Mouse (Mus musculus) lung, embryonic 14.5 days (tissue): ENCODE measurements around the gene Emg1. TPM values are rescaled to one million over a fixed set of nuclear protein-coding genes. Genes with fewer than 3 reads are reported as not detected.

Experiments
- ATAC-seq: fragments of 200-750 bp; cut with Nextera tagmentation; 2 replicates; pipeline ENCODE4 v1.8.0; 2017; ENCODE audit warnings: mild to moderate bottlenecking, moderate TSS enrichment, moderate library complexity; ENCODE audit not compliant: insufficient read depth
- DNase-seq: peaks from one replicate; pipeline ENCODE4 v3.0.0-alpha.2; 2015
- H3K27ac ChIP-seq: fragments of 300-500 bp; sonication (generic); 2 replicates; pipeline ENCODE4 v1.5.1; 2014; ENCODE audit warnings: low read depth, mild to moderate bottlenecking, moderate library complexity
- H3K27me3 ChIP-seq: fragments of 300-500 bp; sonication (generic); 2 replicates; pipeline ENCODE4 v1.6.1; 2014; ENCODE audit warnings: low read length, control low read depth; ENCODE audit not compliant: insufficient read depth
- H3K36me3 ChIP-seq: fragments of 300-500 bp; sonication (generic); 2 replicates; pipeline ENCODE4 v1.6.1; 2014; ENCODE audit warnings: control low read depth; ENCODE audit not compliant: insufficient read depth
- H3K4me1 ChIP-seq: fragments of 300-500 bp; sonication (generic); 2 replicates; pipeline ENCODE4 v1.6.1; 2014; ENCODE audit warnings: antibody characterized with exemption, control low read depth; ENCODE audit not compliant: insufficient read depth
- H3K4me2 ChIP-seq: fragments of 300-500 bp; sonication (generic); 2 replicates; pipeline ENCODE4 v1.6.1; 2014; ENCODE audit warnings: mild to moderate bottlenecking
- H3K4me3 ChIP-seq: fragments of 300-500 bp; sonication (generic); 2 replicates; pipeline ENCODE4 v1.5.1; 2014; ENCODE audit warnings: low read depth, low read length
- H3K9ac ChIP-seq: fragments of 300-500 bp; sonication (generic); 2 replicates; pipeline ENCODE4 v1.6.1; 2014
- H3K9me3 ChIP-seq: fragments of 300-500 bp; sonication (generic); 2 replicates; pipeline ENCODE4 v1.6.1; 2016; ENCODE audit warnings: low read depth, low read length, control low read depth
- CTCF ChIP-seq: IDR thresholded peaks from 2 replicates; pipeline ENCODE4 v1.5.1; 2016; ENCODE audit warnings: antibody characterized with exemption, low read depth
- WGBS: fragments of 180-500 bp; shearing (Covaris S2); extraction: QIAGEN DNeasy Blood & Tissue Kit; methylation state at CpG from one replicate; pipeline ENCODE4 v1.1.7; 2014; 5-methylcytosine and 5-hydroxymethylcytosine counted together
- polyA plus RNA-seq: library from polyadenylated mRNA; unstranded; fragments of >200 nt; fragmentation: Nextera tagmentation; extraction: Ambion mirVana; gene quantifications from 2 replicates; pipeline ENCODE4 v1.2.1, GENCODE M21; 2014

Gene Emg1
- polyA plus RNA-seq, 1 experiment from 2014 or later: 228 TPM

DNA sequence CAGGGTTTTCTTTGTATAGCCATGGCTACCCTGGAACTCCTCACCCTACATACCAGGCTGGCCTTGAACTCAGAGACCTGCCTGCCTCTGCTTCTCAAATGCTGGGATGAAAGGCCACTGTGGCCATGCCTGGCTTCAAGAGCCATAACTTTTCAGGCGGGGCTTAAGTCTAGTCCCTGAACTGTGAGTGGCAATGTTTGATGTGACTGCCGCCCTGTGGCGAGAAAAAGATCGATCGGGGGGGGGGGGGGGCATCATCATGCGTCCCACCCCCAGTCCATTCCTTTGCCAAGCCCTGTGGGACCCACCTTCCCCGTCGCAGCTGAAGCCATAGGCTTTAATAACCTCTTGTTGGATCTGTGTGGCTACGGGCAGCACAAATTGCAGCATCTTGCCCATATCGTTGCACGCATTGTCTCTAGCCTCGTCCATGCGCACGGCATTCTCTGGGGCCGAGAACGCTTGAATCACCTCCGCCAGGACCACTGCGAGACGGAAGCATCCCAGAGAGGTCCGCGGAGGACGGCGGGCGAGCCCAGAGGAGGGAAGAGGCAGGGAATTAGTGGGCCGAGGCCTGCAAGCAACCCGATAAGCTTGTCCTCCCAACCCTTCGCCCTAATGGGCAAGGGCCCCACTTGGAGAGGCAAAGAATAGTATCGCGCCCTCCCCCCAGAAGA, 28.4 kb upstream of the Emg1 start:
- H3K27me3 ChIP-seq: no peaks in the 10 kb centered on the region
- ATAC-seq (peak; percentile 1), DNase-seq (peak; percentile 77)
- under 1% methylated on average over 29 of the region's 29 CpGs for WGBS
- H3K36me3 ChIP-seq: peaks cover 28% of the 10 kb centered on the region
- peak overlapping the region; percentile 100 for H3K27ac ChIP-seq
- peaks cover 11% of the 10 kb centered on the region; the same call in 1 of the 2 replicates for H3K4me1 ChIP-seq
- H3K9ac ChIP-seq: peak overlapping the region; percentile 83
- peak; percentile 66 for TF ChIP-seq CTCF
- H3K4me2 ChIP-seq: peak overlapping the region; percentile 87
- H3K4me3 ChIP-seq: peak overlapping the region; percentile 67
- no peaks in the 10 kb centered on the region for H3K9me3 ChIP-seq

GRCm38 (mm10) chr6:124739231-124739796, 27.3 kb upstream of the Emg1 start:
- Histone ChIP-seq H3K4me3 (no peak overlapping the region), H3K36me3 (peaks cover 17% of the 10 kb centered on the region), H3K27me3 (no peaks in the 10 kb centered on the region), H3K27ac (peak overlapping the region; percentile 100), H3K4me2 (peak overlapping the region; percentile 87), H3K4me1 (peaks cover 11% of the 10 kb centered on the region; the same call in 1 of the 2 replicates), H3K9me3 (no peaks in the 10 kb centered on the region), H3K9ac (no peak overlapping the region)
- ATAC-seq (no peak), DNase-seq (no peak)
- WGBS: 80% methylated on average over 10 of the region's 10 CpGs
- TF ChIP-seq CTCF: no peak

DNA sequence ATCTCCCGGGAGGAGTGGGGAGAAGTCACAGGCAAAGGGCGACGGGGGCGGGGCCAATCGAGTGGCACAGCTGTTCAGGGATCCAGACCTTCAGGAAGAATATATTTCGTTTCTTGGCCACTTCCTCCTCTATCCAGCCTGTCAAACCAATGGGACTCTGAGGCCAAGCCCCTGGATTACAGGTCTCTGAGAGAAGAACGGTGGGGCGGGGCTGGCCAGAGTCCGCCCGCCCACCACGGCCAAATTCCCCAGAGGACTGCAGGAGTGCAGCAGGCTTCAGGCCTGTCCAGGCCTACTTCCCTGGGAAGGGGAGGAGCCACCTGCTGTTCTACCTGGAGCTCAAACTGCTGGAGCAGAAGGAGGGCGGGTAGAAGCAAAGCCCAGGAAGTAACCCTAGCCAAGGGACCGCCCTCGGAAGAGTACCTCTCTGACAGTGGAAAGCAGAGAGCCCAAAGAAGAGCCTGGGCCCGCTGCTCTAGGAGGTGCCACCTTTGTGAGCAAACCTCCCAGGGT, 26.6 kb upstream of the Emg1 start, which contains the start of gene Ptpn6:
Gene Ptpn6, minus strand, starts transcription at position 204 of the 513 bp plus-strand sequence.
- Histone ChIP-seq H3K4me1 (peaks cover 11% of the 10 kb centered on the region; the same call in 1 of the 2 replicates), H3K4me3 (no peak within 1 kb of the TSS), H3K36me3 (peaks cover 10% of the 10 kb centered on the region), H3K9me3 (no peaks in the 10 kb centered on the region), H3K9ac (no peak within 1 kb of the TSS), H3K27ac (peak within 1 kb of the TSS; percentile 100; the same call in 1 of the 2 replicates), H3K4me2 (peak within 1 kb of the TSS; percentile 87), H3K27me3 (no peaks in the 10 kb centered on the region)
- WGBS: 25% methylated on average over 15 of the region's 15 CpGs
- TF ChIP-seq CTCF: no peak
- DNase-seq: peak; percentile 73
- ATAC-seq: peak; percentile 25

DNA sequence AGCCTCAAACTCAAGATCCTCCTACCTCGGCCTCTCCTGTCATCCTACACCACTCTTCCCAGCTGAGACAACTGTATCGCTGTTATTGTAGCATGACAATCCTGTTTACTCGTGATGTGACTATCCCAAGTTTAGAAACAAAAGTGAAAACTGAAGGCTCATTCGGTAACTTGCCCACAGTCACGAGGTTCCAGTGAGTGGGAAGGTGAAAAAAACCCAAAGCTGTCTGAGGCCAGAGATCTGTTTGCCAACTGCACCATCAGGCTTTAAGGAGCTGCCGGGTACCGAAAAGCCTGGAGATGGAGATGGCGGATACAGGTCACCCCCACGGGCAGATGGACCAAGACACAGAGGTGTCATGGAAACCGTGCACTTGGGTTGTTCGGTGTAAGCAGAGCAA, 25.1 kb upstream of the Emg1 start:
- no peak for TF ChIP-seq CTCF
- Histone ChIP-seq H3K9me3 (no peaks in the 10 kb centered on the region), H3K4me2 (no peak overlapping the region), H3K4me3 (no peak overlapping the region), H3K27ac (no peak overlapping the region), H3K4me1 (peaks cover 11% of the 10 kb centered on the region; the same call in 1 of the 2 replicates), H3K27me3 (no peaks in the 10 kb centered on the region), H3K36me3 (no peaks in the 10 kb centered on the region), H3K9ac (no peak overlapping the region)
- ATAC-seq: no peak
- 77% methylated on average over 11 of the region's 11 CpGs for WGBS
- DNase-seq: no peak

GRCm38 (mm10) chr6:124734417-124734816, 22.4 kb upstream of the Emg1 start:
- no peak overlapping the region for H3K4me3 ChIP-seq
- no peaks in the 10 kb centered on the region for H3K9me3 ChIP-seq
- no peak overlapping the region for H3K27ac ChIP-seq
- H3K36me3 ChIP-seq: no peaks in the 10 kb centered on the region
- H3K9ac ChIP-seq: no peak overlapping the region
- H3K4me2 ChIP-seq: no peak overlapping the region
- 83% methylated on average over 3 of the region's 3 CpGs for WGBS
- no peak for TF ChIP-seq CTCF
- no peak for ATAC-seq
- H3K4me1 ChIP-seq: no peaks in the 10 kb centered on the region
- no peak for DNase-seq
- no peaks in the 10 kb centered on the region for H3K27me3 ChIP-seq

- 0 out of 2 replicates have a peak, but pooled peaks have one; percentile 19 for TF ChIP-seq CTCF
- peak; percentile 34 for DNase-seq
- Histone ChIP-seq H3K4me3 (peak overlapping the region; percentile 15; the same call in 1 of the 2 replicates), H3K27ac (no peak overlapping the region), H3K36me3 (no peaks in the 10 kb centered on the region), H3K9ac (peak overlapping the region; percentile 23; the same call in 1 of the 2 replicates), H3K27me3 (no peaks in the 10 kb centered on the region), H3K9me3 (no peaks in the 10 kb centered on the region), H3K4me2 (peak overlapping the region; percentile 0; the same call in 1 of the 2 replicates), H3K4me1 (no peaks in the 10 kb centered on the region)
- WGBS: 50% methylated on average over 19 of the region's 19 CpGs
- peak; percentile 47; the same call in 1 of the 2 replicates for ATAC-seq
Observed at GRCm38 (mm10) chr6:124732476-124733370, 20.7 kb upstream of the Emg1 start.
